Mouse (Mus musculus): ENCODE measurements at regions not wholly inside any gene's neighbourhood (a gene's known extent, or its start where the extent isn't known, plus 50 kb on each side); places are given as distances from the start of the nearest gene placed in this dataset.
"Not testable (repeated sequence)": the region's sequence is repeated elsewhere in the genome, so short reads cannot be mapped to it uniquely, and the experiment has no call there.

- DNase-seq = no peak
Observed at GRCm38 (mm10) chr2:21980177-21980576, 247.1 kb upstream of the Myo3a start.

GRCm38 (mm10) chr2:22024438-22024837 lies 202.9 kb upstream of the Myo3a start:
- no peak for DNase-seq

DNA sequence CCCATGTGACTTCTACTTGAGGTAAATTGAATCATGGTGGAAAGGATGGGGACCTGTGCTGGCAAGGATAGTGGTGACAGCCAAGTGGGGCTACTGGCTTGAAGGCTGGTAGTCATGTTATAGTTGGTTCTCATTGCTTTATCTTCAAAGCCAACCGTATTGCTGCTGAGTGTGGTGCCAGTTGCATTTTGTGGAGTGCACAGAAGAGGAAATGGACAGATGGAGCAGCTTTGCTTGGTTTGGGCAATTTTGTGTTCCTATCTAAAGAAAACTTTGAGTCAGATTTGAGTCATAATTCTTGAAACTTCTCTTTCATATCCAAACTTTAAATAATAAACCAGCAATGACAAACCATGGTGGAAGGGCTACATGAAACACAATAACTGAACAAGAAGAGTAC lies 200.5 kb upstream of the Myo3a start:
- DNase-seq = no peak

DNA sequence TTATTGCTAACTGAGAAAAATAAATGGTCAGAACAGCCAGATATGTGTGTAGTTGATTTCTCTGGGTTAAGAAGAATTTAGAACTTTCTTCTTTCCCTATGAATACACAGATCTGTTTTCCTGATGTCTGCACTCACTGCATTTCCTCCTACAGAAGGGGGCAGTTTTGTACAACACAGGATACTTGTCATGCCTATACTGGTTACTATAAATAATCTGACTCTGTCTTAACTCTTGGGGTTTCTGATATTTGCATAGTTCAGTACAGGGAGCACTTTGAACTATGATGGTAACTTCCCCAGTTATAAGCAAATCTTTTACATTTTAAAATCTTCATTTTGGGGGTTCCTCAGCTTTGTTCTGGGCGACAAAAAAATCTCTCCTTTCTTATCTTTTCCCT lies 198.7 kb upstream of the Myo3a start:
- no peak for DNase-seq

DNA sequence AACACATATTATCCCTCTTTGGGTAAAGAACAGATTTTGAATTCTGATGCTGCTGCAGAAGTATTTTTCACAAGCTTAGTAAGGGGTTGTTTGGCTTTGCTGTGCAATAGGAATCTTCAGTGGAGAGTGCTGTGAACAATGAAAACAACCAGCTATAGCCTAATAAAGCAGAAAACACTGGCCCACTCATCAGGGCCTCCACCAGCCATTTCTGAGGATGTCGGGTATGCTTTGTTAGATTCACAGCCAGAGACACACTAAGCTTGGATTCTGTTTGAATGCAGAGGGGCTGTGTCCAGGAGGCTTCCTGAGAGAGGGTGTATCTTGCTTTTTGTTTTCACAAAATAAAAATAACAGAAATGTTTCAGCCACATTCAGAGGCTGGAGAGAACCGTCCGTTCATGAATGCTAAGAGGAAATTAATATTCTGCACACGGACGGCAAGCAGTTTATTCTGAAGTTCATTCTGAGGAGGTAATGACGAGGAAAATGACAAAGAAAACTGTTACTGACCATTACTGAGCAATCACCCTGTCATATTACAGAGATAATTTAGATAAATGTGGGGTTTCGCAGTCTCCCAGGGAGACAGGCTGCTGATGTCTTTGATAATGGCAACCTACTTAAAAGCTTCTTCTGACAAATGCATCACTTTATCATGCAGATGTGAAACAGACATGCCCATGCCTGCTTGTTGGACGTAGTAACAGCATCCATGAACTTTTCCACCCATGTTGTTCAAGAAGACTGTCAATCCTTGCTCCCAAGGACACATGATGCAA lies 198.1 kb upstream of the Myo3a start:
- no peak for DNase-seq

GRCm38 (mm10) chr2:22029804-22030194 lies 197.5 kb upstream of the Myo3a start:
- no peak for DNase-seq

GRCm38 (mm10) chr2:22036841-22037240 lies 190.5 kb upstream of the Myo3a start:
- no peak for DNase-seq

GRCm38 (mm10) chr2:22038780-22039179 lies 188.5 kb upstream of the Myo3a start:
- DNase-seq = no peak

GRCm38 (mm10) chr2:22043937-22044336 lies 183.4 kb upstream of the Myo3a start:
- DNase-seq = not testable (repeated sequence)

GRCm38 (mm10) chr2:22044949-22045348 lies 182.4 kb upstream of the Myo3a start:
- DNase-seq = no peak

- no peak for DNase-seq
Observed at GRCm38 (mm10) chr2:22047465-22047864, 179.8 kb upstream of the Myo3a start.

DNA sequence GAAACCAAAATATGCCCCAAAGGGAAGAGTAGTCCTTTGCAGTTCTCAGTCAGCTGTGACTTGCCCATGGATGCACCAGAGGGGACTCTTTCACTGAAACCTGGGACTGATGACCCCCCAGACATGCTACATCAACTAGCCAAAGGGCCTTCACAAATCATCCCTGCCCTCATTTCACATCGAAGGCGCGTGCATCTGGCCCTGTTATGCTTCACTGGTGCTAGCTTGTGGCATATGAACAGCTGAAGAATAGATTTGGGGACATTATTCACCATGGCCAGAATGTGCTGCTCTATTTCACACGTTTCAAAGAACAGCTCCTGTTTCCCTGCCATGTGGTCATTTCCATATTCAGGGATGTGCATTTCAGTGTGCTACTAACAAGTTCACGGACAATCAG lies 160.8 kb upstream of the Myo3a start:
- DNase-seq = no peak

GRCm38 (mm10) chr2:22096848-22097247 lies 130.5 kb upstream of the Myo3a start:
- DNase-seq = no peak

- DNase-seq = no peak
Observed at GRCm38 (mm10) chr2:22105150-22105549, 122.2 kb upstream of the Myo3a start.

DNA sequence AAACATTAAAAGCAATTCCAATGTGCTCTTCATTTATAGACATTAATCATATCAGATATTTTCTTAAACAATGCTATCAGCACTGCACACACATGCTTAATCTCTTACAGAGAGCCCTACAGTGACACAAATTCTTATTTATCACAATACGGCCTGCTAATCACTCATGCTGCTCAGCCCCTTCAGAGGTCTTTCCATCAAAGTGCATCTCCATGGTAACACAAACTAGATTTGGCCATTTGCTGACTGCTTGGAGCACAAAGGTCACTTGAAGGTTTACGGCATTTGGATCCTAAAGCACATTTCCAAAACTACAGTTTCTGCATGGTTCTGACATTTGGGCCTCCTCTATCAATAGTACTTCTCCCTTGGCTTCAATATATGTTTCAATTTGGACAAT lies 77.6 kb upstream of the Myo3a start:
- no peak for DNase-seq

- no peak for DNase-seq
Observed at GRCm38 (mm10) chr2:22156576-22156975, 70.7 kb upstream of the Myo3a start.

DNA sequence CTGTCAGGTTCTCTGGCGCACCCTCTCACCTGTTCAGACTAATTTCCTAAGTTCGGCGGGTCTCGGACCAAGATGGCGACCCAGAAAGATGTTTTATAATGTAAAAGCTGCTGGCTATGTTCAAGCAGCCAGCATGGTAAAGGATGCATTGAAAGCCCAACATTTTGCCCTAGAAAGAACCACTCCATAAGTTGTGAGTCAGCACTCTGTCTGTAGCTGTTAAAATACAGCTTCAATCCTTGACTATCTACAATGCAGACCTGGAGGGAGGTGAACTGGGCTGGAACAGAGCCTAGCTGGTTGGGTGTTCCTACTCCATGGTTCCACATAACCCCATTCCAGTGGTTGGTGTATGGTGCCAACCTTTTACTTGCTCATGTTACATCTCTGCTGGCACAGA lies 61.9 kb upstream of the Myo3a start:
- no peak for DNase-seq

DNA sequence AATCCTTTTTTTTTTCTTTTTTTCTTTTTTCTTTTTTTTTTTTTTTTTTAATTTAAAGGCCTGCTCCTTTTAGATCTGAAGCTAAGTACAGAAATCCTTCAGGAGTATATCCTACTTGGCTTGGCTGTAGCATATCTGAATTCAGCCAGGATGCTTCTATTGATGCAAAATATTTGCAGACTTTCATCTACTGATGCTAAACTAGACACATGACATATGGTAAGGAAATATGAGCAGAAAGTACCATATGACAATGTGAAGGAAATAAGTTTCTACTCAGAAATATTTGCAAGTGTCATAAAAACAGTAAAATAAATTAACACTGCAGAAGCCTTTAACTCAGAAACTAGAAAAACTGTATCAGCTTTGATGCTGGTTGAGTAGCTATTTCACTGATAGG lies 61.4 kb upstream of the Myo3a start:
- DNase-seq = no peak

All from spleen, adult 18-20 months (tissue).